Mouse (Mus musculus) C2C12 (cell line): Measurements from ENCODE around the gene Bahcc1.

ENCODE experiments used
- CEBPB ChIP-seq: IDR thresholded peaks from one replicate; pipeline ENCODE4 v1.6.1; 2011; ENCODE audit warnings: low read depth, mild to moderate bottlenecking, control low read depth, moderate library complexity
- CTCF ChIP-seq: IDR thresholded peaks from one replicate; pipeline ENCODE4 v1.5.1; 2011; ENCODE audit not compliant: control insufficient read depth, insufficient read depth, insufficient read length
- FOSL1 ChIP-seq: IDR thresholded peaks from one replicate; pipeline ENCODE4 v1.8.0; 2011; ENCODE audit warnings: mild to moderate bottlenecking, low read length; ENCODE audit not compliant: poor library complexity, insufficient read depth, severe bottlenecking
- MAX ChIP-seq: IDR thresholded peaks from one replicate; pipeline ENCODE4 v1.6.1; 2011; ENCODE audit warnings: mild to moderate bottlenecking, control low read depth
- MYOD1 ChIP-seq: IDR thresholded peaks from one replicate; pipeline ENCODE4 v1.6.1; 2011; ENCODE audit warnings: low read depth; ENCODE audit not compliant: control insufficient read depth, insufficient read length
- MYOG ChIP-seq: IDR thresholded peaks from one replicate; pipeline ENCODE4 v1.6.1; 2011; ENCODE audit not compliant: control insufficient read depth, insufficient read length; ENCODE audit errors: extremely low read depth
- USF1 ChIP-seq: IDR thresholded peaks from one replicate; pipeline ENCODE4 v1.6.1; 2011; ENCODE audit warnings: low read depth, mild to moderate bottlenecking, control low read depth, moderate library complexity

DNA sequence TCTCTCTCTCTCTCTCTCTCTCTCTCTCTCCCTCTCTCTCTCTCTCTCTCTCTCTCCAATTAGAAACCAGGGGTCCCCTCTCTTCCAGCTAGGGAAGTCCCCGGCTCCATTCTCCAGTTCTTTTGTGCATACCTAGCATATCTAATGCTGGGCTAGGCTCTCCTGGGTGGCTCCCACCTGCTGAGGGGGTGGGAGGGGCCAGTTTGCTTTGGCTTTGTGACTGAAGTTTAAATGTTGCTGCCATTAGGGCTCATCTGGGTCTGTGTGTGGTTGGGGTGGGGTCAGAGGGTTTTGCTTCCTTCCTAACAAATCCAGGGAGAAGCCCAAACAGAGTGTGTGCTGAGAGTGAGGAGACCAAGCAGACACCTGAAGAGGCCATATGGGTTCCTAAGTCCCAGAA, 49.6 kb upstream of the Bahcc1 start:
- no peak for TF ChIP-seq CTCF
- no peak for TF ChIP-seq USF1
- TF ChIP-seq MAX: no peak
- TF ChIP-seq CEBPB: no peak
- no peak for TF ChIP-seq MYOG
- TF ChIP-seq MYOD1: no peak
- no peak for TF ChIP-seq FOSL1
